Mouse (Mus musculus) R1 (cell line): ENCODE measurements at regions not wholly inside any gene's neighbourhood (a gene's known extent, or its start where the extent isn't known, plus 50 kb on each side); places are given as distances from the start of the nearest gene placed in this dataset.
"Not testable (repeated sequence)": the region's sequence is repeated elsewhere in the genome, so short reads cannot be mapped to it uniquely, and the experiment has no call there.

Source experiments
- DNase-seq: peaks from one replicate; pipeline ENCODE4 v3.0.0-alpha.2; 2018; ENCODE audit warnings: low read depth, low spot score

GRCm38 (mm10) chr1:35200656-35201055 is 350.9 kb downstream of the Plekhb2 start:
- no peak for DNase-seq

GRCm38 (mm10) chr1:35201083-35201879 is 351.5 kb downstream of the Plekhb2 start:
- no peak for DNase-seq

GRCm38 (mm10) chr1:35201880-35202220 is 352.1 kb downstream of the Plekhb2 start:
- DNase-seq = no peak

- no peak for DNase-seq
These were observed 352.8 kb downstream of the Plekhb2 start for GRCm38 (mm10) chr1:35202551-35202950.

- DNase-seq = no peak
These were observed 357.2 kb downstream of the Plekhb2 start for GRCm38 (mm10) chr1:35206834-35207529.

GRCm38 (mm10) chr1:35212111-35212891 is 362.5 kb downstream of the Plekhb2 start:
- DNase-seq = no peak

GRCm38 (mm10) chr1:35213875-35214274 is 364.1 kb downstream of the Plekhb2 start:
- peak; percentile 49 for DNase-seq

- DNase-seq = no peak
These were observed 366.6 kb downstream of the Plekhb2 start for GRCm38 (mm10) chr1:35216411-35216810.

GRCm38 (mm10) chr1:35220215-35220614 is 370.4 kb downstream of the Plekhb2 start:
- DNase-seq = not testable (repeated sequence)

GRCm38 (mm10) chr1:35220751-35221150 is 371.0 kb downstream of the Plekhb2 start:
- peak; percentile 97 for DNase-seq

GRCm38 (mm10) chr1:35232592-35232991 is 382.8 kb downstream of the Plekhb2 start:
- peak; percentile 100 for DNase-seq

GRCm38 (mm10) chr1:35238139-35238538 is 388.4 kb downstream of the Plekhb2 start:
- peak; percentile 94 for DNase-seq

- no peak for DNase-seq
These were observed 393.1 kb downstream of the Plekhb2 start for GRCm38 (mm10) chr1:35242849-35243248.

- no peak for DNase-seq
These were observed 393.6 kb downstream of the Plekhb2 start for GRCm38 (mm10) chr1:35243339-35243738.

GRCm38 (mm10) chr1:35265125-35265524 is 415.3 kb downstream of the Plekhb2 start:
- no peak for DNase-seq

GRCm38 (mm10) chr1:35266626-35267025 is 416.9 kb downstream of the Plekhb2 start:
- DNase-seq = peak; percentile 73

GRCm38 (mm10) chr1:35267883-35268282 is 418.1 kb downstream of the Plekhb2 start:
- DNase-seq = peak; percentile 49

- no peak for DNase-seq
These were observed 425.2 kb downstream of the Plekhb2 start for GRCm38 (mm10) chr1:35274978-35275377.
